In genomic region chr6:49759614-49760013, GRCm38 (mm10) we compare ENCODE assay signal across 26 mouse cellular contexts.
DNase-seq lines count a peak whose midpoint lies in the region; ATAC-seq and TF ChIP-seq lines count a peak whose summit lies in the region.
"Had no signal": no experiment of that assay in that cellular context is flagged by ENCODE, and none has a peak within 500 bp of the region (broad histone marks: within the 10 kb centered on the region; RNA-seq: fewer than 3 reads in every experiment).

No protein-coding gene starts in this region.

- no peak overlapping the region for H3K27ac ChIP-seq in heart, embryonic 10.5 days
- H3K27ac ChIP-seq: embryonic facial prominence, embryonic 13.5 days; embryonic facial prominence, embryonic 15.5 days; forebrain, embryonic 13.5 days; forebrain, embryonic 15.5 days had no signal

- 83% methylated on average over 6 of the region's 6 CpGs for WGBS in heart, embryonic 10.5 days
- 77% methylated on average over 6 of the region's 6 CpGs for WGBS in lung, adult 2 months

- peak; percentile 62 to 76 for ATAC-seq in hematopoietic stem cell, adult 5-6 weeks (replicated peaks in 1 of 2; ENCODE audit: insufficient read depth in 1 of 2, low FRiP score in 2 of 2, low TSS enrichment in 1 of 2, low read depth in 1 of 2, poor library complexity in 2 of 2, severe bottlenecking in 2 of 2)
- no peak for ATAC-seq in erythroid progenitor cell, adult 5-6 weeks (replicated peaks; ENCODE audit: low FRiP score, poor library complexity, severe bottlenecking)
- ATAC-seq: activated CD4-positive, CD25-positive, alpha-beta regulatory T cell, adult 4 months; CD4-positive, CD25-positive, alpha-beta regulatory T cell, adult 4 months; forebrain, embryonic 13.5 days; forebrain, embryonic 15.5 days; forebrain, postnatal 0 days; Patski had no signal

- no peaks in the 10 kb centered on the region for H3K9me3 ChIP-seq in heart, embryonic 10.5 days
- H3K9me3 ChIP-seq: embryonic facial prominence, embryonic 13.5 days; embryonic facial prominence, embryonic 15.5 days; forebrain, embryonic 13.5 days; forebrain, embryonic 15.5 days; G1E had no signal

- TF ChIP-seq POLR2A in lung, adult 2 months (IDR thresholded peaks at IDR 0.05; ENCODE audit: borderline replicate concordance, extremely low read depth, low read depth, low read length), result no peak

- DNase-seq in heart, embryonic 10.5 days (ENCODE audit: low spot score), result peak; percentile 41
- DNase-seq in heart, adult 11 months, result no peak
- no peak for DNase-seq in lung, adult 2 months
- DNase-seq: adrenal gland, adult 8-10 months; adrenal gland, postnatal 14 days; adrenal gland, postnatal 36 days; B cell, adult 2 months; cerebellum, adult 11-12 months; cerebellum, adult 2 months; cerebellum, adult 9-10 months; cerebellum, postnatal 10 days; cerebellum, postnatal 25 days; embryo, embryonic 11 days; forebrain, postnatal 0 days had no signal

- no peak for TF ChIP-seq CTCF in lung, adult 2 months (IDR thresholded peaks at IDR 0.05; ENCODE audit: insufficient read depth, low read length)

- no peaks in the 10 kb centered on the region for H3K4me1 ChIP-seq in heart, embryonic 10.5 days
- no peaks in the 10 kb centered on the region for H3K4me1 ChIP-seq in lung, adult 2 months (ENCODE audit: control insufficient read depth, insufficient read depth, low read length)
- H3K4me1 ChIP-seq: embryonic facial prominence, embryonic 13.5 days; embryonic facial prominence, embryonic 15.5 days; forebrain, embryonic 13.5 days; forebrain, embryonic 15.5 days had no signal

- H3K27me3 ChIP-seq in heart, embryonic 10.5 days (ENCODE audit: insufficient read depth, poor library complexity, severe bottlenecking), result no peaks in the 10 kb centered on the region
- H3K27me3 ChIP-seq: CH12.LX; embryonic facial prominence, embryonic 13.5 days; embryonic facial prominence, embryonic 15.5 days; forebrain, embryonic 13.5 days; forebrain, embryonic 15.5 days had no signal

- no peaks in the 10 kb centered on the region for H3K36me3 ChIP-seq in heart, embryonic 10.5 days
- H3K36me3 ChIP-seq: embryonic facial prominence, embryonic 13.5 days; embryonic facial prominence, embryonic 15.5 days; forebrain, embryonic 15.5 days; G1E had no signal

- no peak overlapping the region for H3K4me3 ChIP-seq in heart, embryonic 10.5 days
- no peak overlapping the region for H3K4me3 ChIP-seq in lung, adult 2 months (replicated peaks; ENCODE audit: extremely low read depth, low read depth, low read length)
- H3K4me3 ChIP-seq: embryonic facial prominence, embryonic 13.5 days; embryonic facial prominence, embryonic 15.5 days; erythroblast, embryonic 14.5 days; forebrain, embryonic 13.5 days; forebrain, embryonic 15.5 days had no signal
